In the genomic region with DNA sequence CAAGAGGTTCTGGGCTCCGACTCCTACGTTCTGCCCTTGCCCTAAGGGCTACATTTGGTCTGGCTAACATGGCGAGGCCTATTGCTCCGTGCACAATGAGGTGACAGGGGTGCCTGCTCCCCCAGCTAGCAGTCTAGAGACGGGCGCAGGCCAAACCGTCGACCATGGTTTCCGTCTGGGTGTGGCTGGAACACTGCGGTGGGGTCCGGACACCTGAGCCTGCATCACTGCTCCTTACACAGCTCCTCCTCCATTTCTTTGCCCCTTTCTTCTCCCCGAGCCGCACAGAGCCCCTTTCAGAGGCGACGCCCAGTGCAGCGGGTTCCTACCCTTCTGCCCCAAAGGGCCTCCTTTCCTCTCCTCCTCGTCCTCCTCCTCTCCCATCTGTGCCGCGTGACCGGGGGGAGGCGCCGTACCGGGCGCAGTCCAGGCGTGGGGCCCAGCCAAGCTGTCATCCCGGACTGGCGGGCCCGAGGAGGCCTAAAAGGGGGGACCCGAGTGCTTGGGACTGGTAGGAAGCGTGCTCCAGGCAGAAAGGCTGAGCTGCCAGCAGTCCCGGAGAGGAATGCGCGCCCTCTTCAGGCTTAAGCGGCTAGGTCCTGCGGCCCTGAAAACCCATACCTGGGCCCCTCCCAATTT, we compare ENCODE assay signal across 8 mouse cellular contexts. TPM values are rescaled to one million over a fixed set of nuclear protein-coding genes. Genes with fewer than 3 reads are reported as not detected.
DNase-seq lines count a peak whose midpoint lies in the region; ATAC-seq and TF ChIP-seq lines count a peak whose summit lies in the region.

No protein-coding gene starts in this region.

- peak overlapping the region; percentile 50 for H3K9ac ChIP-seq in heart, adult 2 months (ENCODE audit: low read depth, low read length)
- peak overlapping the region; percentile 49 for H3K9ac ChIP-seq in lung, embryonic 14.5 days
- no peak overlapping the region; the same call in 1 of the 2 replicates for H3K9ac ChIP-seq in neural tube, embryonic 14.5 days (replicated peaks; ENCODE audit: low read depth, low read length)

- peak overlapping the region; percentile 92 for H3K4me2 ChIP-seq in lung, embryonic 14.5 days
- peak overlapping the region; percentile 60 for H3K4me2 ChIP-seq in neural tube, embryonic 14.5 days (ENCODE audit: low read depth, low read length)

- no peaks in the 10 kb centered on the region for H3K36me3 ChIP-seq in embryonic facial prominence, embryonic 10.5 days (replicated peaks)
- no peaks in the 10 kb centered on the region for H3K36me3 ChIP-seq in heart, adult 2 months (ENCODE audit: control insufficient read depth, insufficient read depth, low read length)
- H3K36me3 ChIP-seq in kidney, adult 2 months (ENCODE audit: control insufficient read depth, insufficient read depth, low read length) = no peaks in the 10 kb centered on the region
- H3K36me3 ChIP-seq in lung, embryonic 14.5 days (ENCODE audit: insufficient read depth) = no peaks in the 10 kb centered on the region
- H3K36me3 ChIP-seq in neural tube, embryonic 14.5 days (ENCODE audit: control insufficient read depth, insufficient read depth, low read length) = no peaks in the 10 kb centered on the region

- no peak for TF ChIP-seq EP300 in heart, adult 2 months (IDR thresholded peaks at IDR 0.05; ENCODE audit: insufficient read depth, low read depth, low read length)

- peak; percentile 9 for DNase-seq in 3134 (ENCODE audit: extremely low read depth, insufficient read length, low spot score)
- DNase-seq in adrenal gland, adult 2 months = peak; percentile 72
- peak; percentile 75 for DNase-seq in embryonic facial prominence, embryonic 10.5 days (ENCODE audit: low spot score)
- peak; percentile 73 to 74 for DNase-seq in heart, adult 2 months
- peak; percentile 54 for DNase-seq in kidney, adult 2 months
- peak; percentile 82 for DNase-seq in lung, embryonic 14.5 days
- peak; percentile 65 to 67 for DNase-seq in thymus, postnatal 10 days (ENCODE audit: low spot score in 2 of 2)

- peak; percentile 57 for ATAC-seq in lung, embryonic 14.5 days (ENCODE audit: insufficient read depth)
- ATAC-seq in neural tube, embryonic 14.5 days (ENCODE audit: low read depth) = peak; percentile 28; the same call in 1 of the 2 replicates

- WGBS in embryonic facial prominence, embryonic 10.5 days = 2% methylated on average over 35 of the region's 35 CpGs
- WGBS in heart, adult 2 months = 3% methylated on average over 35 of the region's 35 CpGs
- under 1% methylated on average over 32 of the region's 35 CpGs for WGBS in kidney, adult 2 months
- WGBS in lung, embryonic 14.5 days = under 1% methylated on average over 35 of the region's 35 CpGs
- 2% methylated on average over 35 of the region's 35 CpGs for WGBS in neural tube, embryonic 14.5 days

- H3K4me1 ChIP-seq in embryonic facial prominence, embryonic 10.5 days = peaks cover 27% of the 10 kb centered on the region
- peaks cover 2% of the 10 kb centered on the region; the same call in 1 of the 2 replicates for H3K4me1 ChIP-seq in heart, adult 2 months (ENCODE audit: control insufficient read depth, insufficient read depth, low read length)
- peaks cover 4% of the 10 kb centered on the region; the same call in 1 of the 2 replicates for H3K4me1 ChIP-seq in kidney, adult 2 months (ENCODE audit: control insufficient read depth, insufficient read depth, low read length)
- H3K4me1 ChIP-seq in lung, embryonic 14.5 days (ENCODE audit: insufficient read depth) = peaks cover 6% of the 10 kb centered on the region
- H3K4me1 ChIP-seq in neural tube, embryonic 14.5 days (ENCODE audit: control insufficient read depth, insufficient read depth, low read length) = peaks cover 6% of the 10 kb centered on the region

- peaks cover 20% of the 10 kb centered on the region for H3K27me3 ChIP-seq in embryonic facial prominence, embryonic 10.5 days (replicated peaks; ENCODE audit: low read depth, poor library complexity, severe bottlenecking)
- no peaks in the 10 kb centered on the region for H3K27me3 ChIP-seq in heart, adult 2 months (ENCODE audit: control insufficient read depth, insufficient read depth, low read length)
- H3K27me3 ChIP-seq in kidney, adult 2 months (replicated peaks; ENCODE audit: control insufficient read depth, insufficient read depth, low read length) = no peaks in the 10 kb centered on the region
- H3K27me3 ChIP-seq in lung, embryonic 14.5 days (ENCODE audit: insufficient read depth, low read length) = no peaks in the 10 kb centered on the region
- peaks cover 8% of the 10 kb centered on the region; the same call in 1 of the 2 replicates for H3K27me3 ChIP-seq in neural tube, embryonic 14.5 days (ENCODE audit: control insufficient read depth, insufficient read depth, low read length)

- peak overlapping the region; percentile 59 for H3K27ac ChIP-seq in embryonic facial prominence, embryonic 10.5 days (replicated peaks)
- peak overlapping the region; percentile 26; the same call in 1 of the 2 replicates for H3K27ac ChIP-seq in heart, adult 2 months
- no peak overlapping the region for H3K27ac ChIP-seq in kidney, adult 2 months (ENCODE audit: insufficient read depth, low read depth, low read length)
- H3K27ac ChIP-seq in lung, embryonic 14.5 days (ENCODE audit: low read depth) = no peak overlapping the region; the same call in 1 of the 2 replicates
- no peak overlapping the region for H3K27ac ChIP-seq in neural tube, embryonic 14.5 days (ENCODE audit: low read depth, low read length)

- H3K4me3 ChIP-seq in embryonic facial prominence, embryonic 10.5 days = peak overlapping the region; percentile 60
- H3K4me3 ChIP-seq in heart, adult 2 months = peak overlapping the region; percentile 51
- peak overlapping the region; percentile 43 for H3K4me3 ChIP-seq in kidney, adult 2 months (ENCODE audit: insufficient read depth, low read depth, low read length)
- H3K4me3 ChIP-seq in lung, embryonic 14.5 days (ENCODE audit: low read depth, low read length) = peak overlapping the region; percentile 45
- peak overlapping the region; percentile 31 for H3K4me3 ChIP-seq in neural tube, embryonic 14.5 days (ENCODE audit: low read depth, low read length)

- TF ChIP-seq CTCF in heart, adult 2 months (IDR thresholded peaks at IDR 0.05) = peak; percentile 60
- TF ChIP-seq CTCF in kidney, adult 2 months (conservative IDR thresholded peaks at IDR 0.05; ENCODE audit: insufficient read depth, insufficient read length, low read depth, low read length) = peak; percentile 47
- TF ChIP-seq CTCF in lung, embryonic 14.5 days (IDR thresholded peaks at IDR 0.05; ENCODE audit: low read depth) = peak; percentile 47

- H3K9me3 ChIP-seq in embryonic facial prominence, embryonic 10.5 days = no peaks in the 10 kb centered on the region
- no peaks in the 10 kb centered on the region for H3K9me3 ChIP-seq in lung, embryonic 14.5 days (ENCODE audit: low read depth, low read length)
- no peaks in the 10 kb centered on the region for H3K9me3 ChIP-seq in neural tube, embryonic 14.5 days (ENCODE audit: control insufficient read depth, low read length)

- intact Hi-C loops in heart, adult 2 months (cut with DNase I) = loop anchor here (5.0 to 10.0 kb wide), 2 partner anchors 97 to 189 kb away; partner anchors contain the start of genes 1600014C10Rik and Pop4

- no peak for TF ChIP-seq POLR2A in heart, adult 2 months (IDR thresholded peaks at IDR 0.05; ENCODE audit: insufficient read depth, low read depth, low read length)
- no peak for TF ChIP-seq POLR2A in kidney, adult 2 months (IDR thresholded peaks at IDR 0.05; ENCODE audit: low read depth, low read length)

- no peaks in the 10 kb centered on the region for H3K79me2 ChIP-seq in heart, adult 2 months (replicated peaks; ENCODE audit: control insufficient read depth, insufficient read depth, low read length)

RNA-seq across cellular contexts. Expression of gene Ccne1, which starts 21.6 kb away (rescaled TPM):
- 1 to 10 TPM; 5.9 to 6.1 TPM for total RNA-seq in adrenal gland, adult 2 months (2021)
- polyA plus RNA-seq in adrenal gland, adult 2 months (2012; rRNA removed) = 10.3 and 11.9 TPM in 2 replicates
- 130 and 134 TPM in 2 replicates for polyA plus RNA-seq in embryonic facial prominence, embryonic 10.5 days (2016; fragmentation: Nextera tagmentation; extraction: Ambion mirVana)
- total RNA-seq in heart, adult 2 months (2021) = 1 to 10 TPM in 1 of 2 experiments, under 1 TPM in 1; 0.91 to 1.3 TPM
- 0.90 and 1.3 TPM in 2 replicates for polyA plus RNA-seq in heart, adult 2 months (2012; rRNA removed)
- polyA plus RNA-seq in kidney, adult 2 months (2012; rRNA removed) = 0.41 and 0.95 TPM in 2 replicates
- 76.4 and 79.8 TPM in 2 replicates for polyA plus RNA-seq in lung, embryonic 14.5 days (2014; fragmentation: Nextera tagmentation; extraction: Ambion mirVana)
- 16.4 and 16.7 TPM in 2 replicates for polyA plus RNA-seq in neural tube, embryonic 14.5 days (2014; fragmentation: Nextera tagmentation; extraction: Ambion mirVana)

Comparison
In these comparisons a context has a peak if more than half of its experiments do, and no peak if none do; other contexts are left out.
1. DNase-seq: peak in every context shown above with its lines; median percentile 82 in lung, embryonic 14.5 days; 75 in embryonic facial prominence, embryonic 10.5 days; 74 in heart, adult 2 months; 72 in adrenal gland, adult 2 months; 66 in thymus, postnatal 10 days; 54 in kidney, adult 2 months; 9 in 3134.
2. H3K27ac ChIP-seq: peak in embryonic facial prominence, embryonic 10.5 days (single experiment) and heart, adult 2 months (single experiment); none in kidney, adult 2 months (single experiment), lung, embryonic 14.5 days (single experiment) and neural tube, embryonic 14.5 days (single experiment).
3. Peak in every context shown above with its lines, with median percentiles within 50 percentile points of each other: H3K4me3 ChIP-seq and CTCF ChIP-seq.